Mouse (Mus musculus) regulatory T cell (primary cell): ENCODE results near the gene Ccl1.

Source experiments
- in situ Hi-C: fragments of 300-600 bp; cut with MboI, MseI; formaldehyde crosslinking; loops from one replicate; pipeline ENCODE4 v1.15.1; 2025; ENCODE audit warnings: high pct_unique_total_duplicates

The Ccl1 gene

DNA sequence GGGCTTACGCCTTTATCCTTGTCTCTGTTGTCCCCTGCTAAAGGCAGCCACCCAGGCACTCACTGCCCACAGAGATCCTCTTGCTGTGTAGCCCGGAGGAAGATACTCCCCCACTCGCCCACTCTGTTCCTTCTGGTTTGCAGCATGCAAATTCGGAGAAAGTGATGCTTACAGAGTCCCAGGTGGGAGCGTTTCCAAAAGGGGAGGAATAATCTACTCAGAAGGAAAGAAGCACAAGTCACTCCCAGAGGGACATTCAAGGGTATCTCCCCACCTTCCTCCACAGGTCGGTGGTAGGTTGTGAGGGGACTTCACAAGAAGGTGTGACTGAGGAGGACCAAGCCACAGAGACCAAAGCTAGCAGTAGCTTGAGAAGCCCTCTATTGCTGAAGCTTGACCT lies 100.3 kb downstream of the Ccl1 start:
- in situ Hi-C loops, result no loop called here

DNA sequence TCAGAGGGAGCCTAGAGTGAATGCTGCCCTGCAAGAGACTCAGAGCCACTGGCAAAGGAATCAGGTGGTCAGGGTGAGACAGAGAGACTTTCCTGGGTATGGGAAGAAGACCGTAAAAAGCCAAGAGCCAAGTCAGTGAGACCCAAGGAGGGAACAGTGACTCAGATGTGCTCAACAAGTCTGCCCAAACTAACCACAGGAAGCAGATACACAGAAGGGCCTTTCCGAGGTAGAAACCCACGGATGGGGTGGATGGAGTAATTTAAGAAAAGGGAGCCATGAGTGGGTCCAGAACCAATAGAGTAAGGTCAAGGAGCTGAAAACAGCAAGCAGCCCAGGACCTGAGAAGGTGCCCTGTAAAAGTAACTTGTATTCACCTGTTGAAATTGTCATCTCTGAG lies 101.8 kb downstream of the Ccl1 start:
- in situ Hi-C loops, result no loop called here

DNA sequence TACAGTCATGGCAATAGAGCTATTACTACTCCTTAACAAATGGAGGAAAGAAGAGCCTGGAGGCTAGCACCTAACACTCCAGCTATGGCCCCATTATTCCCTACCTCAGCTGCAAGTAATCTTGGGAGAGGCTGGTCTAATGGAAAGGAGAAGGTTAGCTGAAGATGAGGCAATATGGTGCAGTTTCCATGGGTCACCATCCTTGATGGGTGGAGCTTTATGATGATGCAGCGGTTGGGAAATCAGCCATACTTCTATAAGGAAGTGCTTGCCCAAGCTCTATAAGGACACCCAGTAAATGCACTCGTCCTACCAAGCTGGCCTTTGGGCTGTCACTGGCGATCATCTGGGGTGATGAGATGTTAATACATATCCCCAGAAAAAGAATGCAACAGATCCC lies 107.7 kb downstream of the Ccl1 start:
- in situ Hi-C loops, result no loop called here

DNA sequence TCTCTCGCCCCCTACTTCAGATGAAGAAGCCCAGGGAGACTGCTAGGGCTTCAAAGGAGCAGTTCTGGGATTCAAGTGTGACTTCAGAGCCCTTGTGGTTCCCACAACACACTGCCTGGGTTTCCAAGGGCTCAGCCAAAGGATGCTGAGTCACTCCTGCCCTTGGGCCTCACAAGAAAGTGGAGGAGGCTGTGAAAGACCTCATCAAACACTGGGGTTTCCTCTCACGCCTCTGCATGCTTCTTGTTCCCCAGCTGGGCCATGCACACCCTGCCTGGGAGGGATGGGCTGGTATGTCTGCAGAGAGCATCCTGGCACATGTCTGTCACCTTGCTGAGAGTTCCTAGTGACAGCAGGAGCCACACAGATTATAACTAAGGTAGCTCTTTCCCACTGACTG lies 110.5 kb downstream of the Ccl1 start:
- in situ Hi-C loops, result no loop called here

DNA sequence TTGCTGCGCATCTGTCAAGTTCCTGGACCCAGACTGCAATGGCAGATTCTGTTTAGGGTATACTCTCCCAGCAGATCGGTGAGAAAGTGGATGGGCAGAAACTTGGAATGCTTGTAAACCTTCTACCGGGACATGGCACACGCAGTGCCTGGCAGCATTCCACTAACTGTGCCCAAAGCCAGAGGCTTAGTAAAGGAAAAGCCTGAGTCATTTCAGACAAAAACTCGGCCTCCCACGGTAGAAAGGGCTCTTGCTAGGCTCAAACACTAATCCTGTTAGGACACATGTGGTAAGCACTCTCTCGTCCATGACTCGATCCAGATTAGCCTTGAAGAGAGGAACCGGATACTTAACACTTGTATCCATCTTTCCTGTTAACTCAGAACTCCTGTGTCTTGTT lies 111.7 kb downstream of the Ccl1 start:
- in situ Hi-C loops, result no loop called here

DNA sequence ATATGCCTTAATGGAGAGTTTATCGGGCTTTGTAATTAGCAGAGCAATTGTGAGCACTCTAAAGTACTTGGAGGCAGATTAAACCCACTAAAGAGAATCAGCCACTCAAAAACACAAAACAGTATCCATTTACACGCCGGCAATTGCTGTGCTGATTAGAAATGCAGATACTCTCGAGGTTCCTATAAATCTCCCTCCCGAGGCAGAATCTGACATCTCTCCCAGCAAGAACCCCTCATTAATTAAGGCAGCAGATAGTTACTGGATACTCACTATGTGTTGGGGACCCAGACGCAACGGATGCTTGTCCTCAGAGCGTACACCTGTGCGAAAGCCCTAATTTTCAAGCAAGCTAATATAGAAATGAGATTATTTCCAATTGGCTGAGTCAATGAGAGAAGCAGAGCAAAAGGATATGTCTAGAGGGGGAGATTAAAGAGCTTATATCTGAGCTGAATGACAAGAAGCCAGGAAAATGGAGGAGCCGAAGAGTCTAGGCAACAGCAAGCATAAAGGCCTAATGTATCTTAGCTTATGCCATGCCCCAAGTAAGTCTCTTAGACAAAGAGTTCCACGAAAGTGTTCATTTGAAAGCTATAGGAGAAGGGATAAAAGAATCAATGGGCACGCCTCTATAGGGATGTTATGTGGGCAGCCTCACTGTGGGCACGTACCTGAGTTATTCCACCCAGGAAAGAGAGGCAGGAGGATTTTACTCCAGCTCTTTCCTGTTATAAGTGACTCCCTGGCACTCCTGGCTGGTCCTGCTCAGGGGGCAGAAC lies 115.5 kb downstream of the Ccl1 start:
- in situ Hi-C loops, result no loop called here

DNA sequence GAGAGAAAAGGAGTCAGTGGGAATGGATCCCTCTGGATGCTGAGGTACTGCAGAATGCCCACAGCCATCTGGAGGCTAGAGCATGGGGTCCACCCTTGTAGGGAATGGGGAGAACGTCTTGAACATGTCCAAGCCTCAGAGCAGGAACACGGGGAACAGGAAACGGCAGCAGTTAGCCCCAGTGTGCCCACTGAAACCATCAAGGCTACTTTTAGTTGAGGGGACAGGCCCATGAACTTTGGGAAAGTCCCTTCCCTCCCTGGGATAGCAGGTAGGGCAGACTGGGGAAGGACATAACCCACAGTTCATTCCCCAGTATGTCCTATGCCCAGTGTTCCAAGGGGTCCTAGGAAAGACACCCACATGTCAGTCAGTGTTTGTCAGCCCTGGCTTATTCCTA lies 119.8 kb downstream of the Ccl1 start:
- in situ Hi-C loops, result no loop called here

DNA sequence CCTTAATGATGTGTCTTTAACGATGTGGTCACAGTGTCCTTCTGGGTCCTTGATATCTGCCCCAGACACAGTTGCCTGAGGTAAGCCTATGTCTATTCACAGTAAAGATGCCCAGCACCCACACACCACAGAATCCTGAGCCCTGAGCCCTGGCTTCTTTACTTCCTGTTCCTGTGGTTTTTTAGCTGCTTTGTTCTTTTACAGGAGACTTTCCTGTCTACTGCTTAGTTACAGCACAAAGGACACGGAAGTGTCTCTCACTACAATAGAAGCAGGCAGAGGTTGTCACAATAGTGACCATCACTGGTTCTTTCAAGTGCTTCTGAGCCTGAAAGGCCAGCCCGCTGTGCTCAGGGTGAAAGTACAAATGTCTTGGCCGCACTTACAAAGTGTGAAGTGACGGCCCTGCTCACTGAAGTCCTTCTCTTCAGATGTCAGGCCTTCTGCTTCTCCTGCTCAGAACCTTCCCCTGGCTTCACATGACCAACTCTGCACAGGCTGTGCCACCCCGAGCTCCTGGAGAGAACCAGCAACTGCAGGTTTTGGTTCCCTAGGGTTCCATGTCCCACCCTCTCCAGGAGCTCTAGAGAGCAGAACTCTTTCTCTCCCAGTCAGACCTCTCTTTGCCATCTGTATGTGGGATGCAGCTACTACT lies 122.1 kb downstream of the Ccl1 start:
- in situ Hi-C loops, result no loop called here

DNA sequence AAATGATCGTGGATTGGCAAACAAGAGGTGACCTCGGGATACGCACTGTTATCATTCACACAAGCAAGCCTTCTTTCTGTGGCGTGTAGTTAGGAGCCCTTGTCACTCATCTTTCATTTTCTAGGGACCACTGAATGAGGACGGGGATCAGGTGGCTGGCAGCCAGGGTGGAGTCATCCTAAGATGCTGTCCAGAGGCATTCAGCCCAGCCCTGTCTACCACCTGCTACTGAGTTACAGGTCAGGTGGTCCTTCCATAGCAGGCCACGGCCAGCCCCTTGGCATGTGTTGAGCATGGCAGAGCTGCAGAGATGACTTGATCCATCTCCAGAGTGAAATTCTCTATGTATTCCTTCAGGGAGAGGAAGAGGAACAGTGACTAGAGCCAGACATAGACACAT lies 123.1 kb downstream of the Ccl1 start:
- in situ Hi-C loops, result no loop called here

DNA sequence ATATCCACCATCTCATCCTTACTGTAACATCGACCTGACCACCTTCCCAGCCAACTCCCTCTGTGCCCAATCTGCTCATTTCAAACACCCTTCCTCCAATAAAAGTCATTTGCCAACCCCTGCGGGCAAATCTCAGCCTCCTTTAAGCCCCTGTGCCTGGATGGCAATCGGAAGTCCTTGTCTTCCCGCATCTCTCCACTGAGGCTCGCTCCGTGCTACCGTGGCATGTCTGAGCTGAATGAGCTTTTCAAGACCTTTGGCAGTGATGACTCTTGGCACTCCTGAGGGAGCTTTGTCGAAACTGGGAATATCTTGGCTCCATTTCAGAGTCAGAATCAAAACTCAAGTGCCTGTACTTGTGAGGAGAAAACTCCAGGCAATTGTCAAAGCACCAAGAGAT lies 124.2 kb downstream of the Ccl1 start:
- in situ Hi-C loops, result no loop called here

DNA sequence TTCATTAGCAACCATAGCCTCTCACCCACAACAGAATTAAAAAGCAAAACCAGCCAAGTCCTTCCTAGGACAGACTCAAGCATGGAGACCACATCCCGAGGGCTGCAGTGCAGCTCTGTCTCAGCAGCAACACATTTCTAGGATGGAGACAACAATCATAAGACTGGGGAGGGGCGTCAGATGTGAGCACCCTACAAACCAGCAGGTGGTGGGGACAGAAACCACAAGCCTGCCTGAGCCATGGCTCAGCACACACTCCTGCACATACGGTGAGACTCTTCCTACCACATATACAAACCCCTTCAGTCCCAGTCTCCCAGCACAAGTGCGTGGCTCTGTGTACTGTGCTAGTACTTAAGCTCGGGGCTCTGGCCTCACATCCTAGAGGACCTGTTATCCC lies 127.3 kb downstream of the Ccl1 start:
- in situ Hi-C loops, result loop anchor here (5.0 to 10.0 kb wide), 2 partner anchors 133 to 181 kb away; partner anchors contain the start of gene Ccl7

DNA sequence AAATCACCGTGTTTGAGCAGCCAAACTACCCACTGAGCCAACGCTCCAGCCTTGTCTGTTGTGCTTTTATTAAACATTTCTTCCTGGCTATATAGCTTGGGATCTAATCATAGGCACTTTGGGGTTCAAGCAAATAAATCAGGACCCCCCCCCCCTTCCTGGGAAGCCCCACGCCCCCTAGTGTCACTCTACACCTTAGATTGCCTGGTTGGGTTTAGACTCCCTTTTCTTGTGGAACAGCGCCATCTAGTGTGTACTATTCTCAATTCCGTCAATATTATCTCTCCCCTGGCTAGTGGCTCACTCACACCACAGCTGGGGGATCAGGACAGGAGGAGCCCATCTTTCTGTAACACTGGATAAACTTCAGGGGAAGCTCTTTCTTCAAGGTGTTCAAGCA lies 127.8 kb downstream of the Ccl1 start:
- in situ Hi-C loops, result loop anchor here (5.0 to 10.0 kb wide), 2 partner anchors 133 to 180 kb away; partner anchors contain the start of gene Ccl7

DNA sequence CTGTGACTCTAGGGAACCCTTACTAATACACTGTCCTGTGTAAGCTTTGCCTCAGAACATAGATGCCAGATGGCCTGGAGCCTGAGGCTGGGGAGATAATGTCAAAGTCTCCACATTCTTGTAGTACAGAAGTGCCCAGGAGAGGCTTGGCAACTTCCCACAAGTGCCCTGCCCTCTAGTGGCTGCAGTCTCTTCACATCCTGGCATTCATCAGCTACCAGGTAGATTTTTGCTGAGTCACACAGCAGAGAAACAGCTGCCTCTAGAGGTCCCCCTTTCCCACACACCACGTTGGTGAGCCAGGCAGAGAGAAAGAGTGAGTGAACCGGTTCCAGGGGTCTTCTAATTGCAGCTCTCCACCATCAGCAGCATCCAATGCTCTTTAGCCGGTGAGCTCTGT lies 130.7 kb downstream of the Ccl1 start:
- in situ Hi-C loops, result loop anchor here (5.0 to 10.0 kb wide), 2 partner anchors 130 to 177 kb away; partner anchors contain the start of gene Ccl7

DNA sequence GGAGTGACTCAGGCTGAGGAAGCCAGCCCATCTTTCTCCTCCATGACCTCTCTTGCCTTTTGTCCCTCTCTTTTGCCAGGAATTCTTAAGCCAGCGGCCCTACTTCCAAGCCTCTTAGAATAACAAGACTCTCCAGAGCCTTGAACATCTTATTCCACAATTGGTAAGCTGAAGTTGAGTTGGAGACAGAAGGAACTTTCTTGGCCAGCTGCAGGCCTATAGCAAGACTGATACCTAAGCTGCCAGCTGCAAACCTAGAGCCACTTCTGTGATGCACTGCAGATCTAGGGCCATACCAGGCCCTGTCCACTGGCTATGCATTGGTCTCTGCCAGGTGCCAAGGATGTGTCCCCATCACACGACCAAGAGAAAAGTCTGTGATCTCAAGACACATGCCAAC lies 132.0 kb downstream of the Ccl1 start:
- in situ Hi-C loops, result loop anchor here (10.0 kb wide), 1 partner anchor 129 kb away; the partner anchor contains the start of gene Ccl7

DNA sequence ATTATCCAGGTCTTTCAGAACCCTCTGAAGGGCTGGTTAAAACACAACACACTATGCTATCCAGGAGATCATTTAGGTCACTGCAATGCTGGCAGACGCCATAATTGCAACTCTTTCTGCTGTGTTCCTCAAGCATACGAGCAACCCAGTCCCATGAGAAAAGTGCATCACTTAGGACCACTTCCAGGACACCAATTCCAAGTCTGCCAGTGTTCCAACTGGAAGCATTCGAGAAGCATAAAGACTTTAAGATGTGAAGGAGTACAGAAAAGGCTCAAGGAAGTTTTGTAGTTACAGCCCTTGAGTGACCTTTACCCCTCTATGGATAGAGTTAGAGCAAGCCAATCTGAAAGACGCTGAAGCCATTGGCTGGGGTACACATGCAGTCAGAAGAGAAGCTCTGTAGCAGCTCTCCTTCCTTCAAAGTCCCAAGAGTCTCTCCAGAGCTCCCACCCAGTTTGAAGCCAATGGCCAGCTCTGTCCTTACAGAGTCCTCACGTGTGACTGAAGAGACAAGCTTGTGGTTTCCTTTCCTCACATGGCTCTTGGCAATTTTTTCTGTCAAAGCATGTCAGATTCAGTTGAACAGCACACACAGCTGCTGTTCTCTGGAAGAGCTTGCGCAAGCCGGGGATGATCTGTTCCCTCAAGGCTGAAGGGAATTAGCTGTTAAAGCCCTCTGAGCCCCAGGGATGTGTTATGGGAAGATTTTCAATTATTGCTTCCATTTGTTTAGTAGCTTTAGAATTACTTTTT lies 134.0 kb downstream of the Ccl1 start:
- in situ Hi-C loops, result loop anchor here (10.0 kb wide), 1 partner anchor 127 kb away; the partner anchor contains the start of gene Ccl7

DNA sequence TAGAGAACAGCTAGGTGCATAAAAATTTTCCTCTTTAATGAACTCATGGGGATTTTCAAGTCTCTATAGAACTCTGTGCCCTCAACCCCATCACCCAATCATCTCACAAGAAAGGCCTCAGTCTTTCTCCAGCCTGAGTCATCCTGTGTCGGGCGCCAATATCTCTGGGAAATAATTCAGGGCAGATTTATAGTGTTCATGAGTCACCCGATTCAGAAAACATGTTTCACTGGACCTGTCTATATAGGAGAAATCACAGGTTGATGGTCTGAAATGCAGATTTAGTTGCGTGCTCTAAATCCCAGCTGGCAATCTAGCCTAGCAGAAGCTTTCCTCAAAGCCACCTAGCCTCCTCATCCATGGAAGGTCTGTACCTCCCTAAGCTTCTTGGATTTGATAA lies 136.0 kb downstream of the Ccl1 start:
- in situ Hi-C loops, result no loop called here

DNA sequence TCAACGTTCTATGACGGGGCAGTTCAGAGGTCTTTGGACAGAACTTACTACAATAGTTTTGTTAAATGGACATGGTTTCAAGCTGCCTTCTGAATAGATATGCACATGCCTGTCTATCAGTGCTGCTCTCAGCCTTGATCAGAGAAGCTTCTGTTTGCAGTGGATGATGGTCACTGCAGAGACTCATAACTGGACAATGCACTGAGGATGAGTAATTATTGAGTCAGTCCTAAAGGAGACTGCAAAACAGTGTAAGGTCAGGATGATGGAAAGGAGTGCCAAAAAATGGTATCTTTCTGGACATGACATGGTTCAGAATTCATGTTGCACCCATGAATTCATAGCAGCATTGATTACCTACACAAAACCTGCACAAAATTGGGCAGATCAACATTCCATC lies 137.2 kb downstream of the Ccl1 start:
- in situ Hi-C loops, result no loop called here

DNA sequence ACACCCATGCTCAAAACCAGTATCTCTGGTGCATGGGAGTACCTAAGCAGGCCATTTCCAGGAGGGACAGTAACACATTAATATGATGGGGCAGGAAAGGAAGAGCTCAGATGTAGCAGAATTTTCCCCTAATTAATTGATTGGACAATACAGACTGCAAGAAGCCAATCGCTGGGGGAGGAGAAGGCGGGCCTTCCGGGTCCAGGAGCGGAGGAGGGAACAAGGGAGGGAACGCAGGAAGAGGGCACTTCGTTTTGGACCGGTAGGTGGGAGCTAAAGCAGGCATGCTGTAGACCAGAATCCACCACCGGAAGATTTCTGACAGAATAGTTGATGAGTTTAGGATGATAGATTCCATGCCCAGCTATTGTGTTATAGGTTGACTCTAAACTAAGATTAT lies 142.2 kb downstream of the Ccl1 start:
- in situ Hi-C loops, result no loop called here

DNA sequence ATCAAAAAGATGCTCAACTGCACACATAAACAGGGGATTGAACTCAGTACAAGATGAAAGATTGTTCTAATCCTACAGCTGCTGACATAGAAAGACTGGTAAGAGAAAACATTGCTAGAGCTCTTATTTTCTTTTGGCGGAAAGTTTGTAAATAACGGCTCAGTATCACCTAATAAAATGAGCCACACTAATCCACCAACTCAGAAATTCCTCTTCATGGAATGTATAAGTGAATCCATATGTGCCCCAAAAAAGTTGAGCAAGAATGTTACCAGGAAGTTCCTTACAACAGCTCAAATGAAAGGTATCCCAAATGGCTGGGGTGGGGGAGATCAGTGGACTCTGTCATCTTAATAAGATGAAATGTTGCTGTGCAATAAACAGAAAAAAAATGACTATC lies 146.4 kb downstream of the Ccl1 start:
- in situ Hi-C loops, result no loop called here

DNA sequence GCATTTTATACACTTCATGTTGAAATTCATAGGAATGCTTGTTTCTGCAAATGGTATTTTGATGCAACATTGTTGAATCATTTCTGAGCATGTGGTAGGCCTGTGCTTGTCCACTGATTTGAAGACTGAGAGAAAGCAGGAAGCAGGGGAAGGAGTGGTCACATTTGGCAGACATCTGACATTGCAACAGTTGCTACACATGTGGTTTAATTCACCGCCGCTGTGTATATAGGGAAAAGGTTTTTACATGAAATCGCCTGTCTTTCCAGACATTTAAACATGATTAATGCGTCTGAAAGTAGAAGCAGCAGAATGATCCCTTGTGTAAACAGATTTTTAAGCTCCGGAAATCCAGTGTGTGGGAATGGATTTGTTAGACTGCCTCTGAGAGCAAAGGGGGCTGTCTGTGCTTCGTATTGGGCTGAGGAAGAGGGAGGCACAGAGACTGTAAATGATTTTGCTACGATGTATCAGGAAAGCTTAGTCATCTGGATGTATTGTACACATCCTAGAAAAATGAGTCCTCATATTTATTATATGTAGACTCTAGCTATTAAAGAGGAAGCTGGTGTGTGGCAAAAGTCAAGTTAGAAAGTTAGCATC lies 165.9 kb downstream of the Ccl1 start:
- in situ Hi-C loops, result no loop called here

DNA sequence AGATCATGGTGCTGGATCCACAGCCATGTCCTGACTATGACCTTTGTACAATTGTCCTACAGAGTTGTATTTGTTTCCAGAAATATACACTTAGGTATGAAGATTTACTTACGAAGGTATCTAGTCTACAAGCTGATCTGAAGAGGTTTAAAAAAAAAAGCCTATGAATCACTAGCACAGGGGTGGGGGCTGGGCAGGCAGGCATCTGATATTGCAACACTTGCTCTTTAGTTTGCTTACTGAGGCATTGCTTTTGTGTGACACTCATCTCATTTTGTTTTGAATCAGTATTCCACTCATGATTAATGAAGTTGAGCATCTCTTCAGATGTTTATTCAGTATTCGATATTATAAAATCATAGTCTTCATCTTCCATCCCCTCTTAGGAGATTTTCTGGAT lies 169.3 kb downstream of the Ccl1 start:
- in situ Hi-C loops, result no loop called here

DNA sequence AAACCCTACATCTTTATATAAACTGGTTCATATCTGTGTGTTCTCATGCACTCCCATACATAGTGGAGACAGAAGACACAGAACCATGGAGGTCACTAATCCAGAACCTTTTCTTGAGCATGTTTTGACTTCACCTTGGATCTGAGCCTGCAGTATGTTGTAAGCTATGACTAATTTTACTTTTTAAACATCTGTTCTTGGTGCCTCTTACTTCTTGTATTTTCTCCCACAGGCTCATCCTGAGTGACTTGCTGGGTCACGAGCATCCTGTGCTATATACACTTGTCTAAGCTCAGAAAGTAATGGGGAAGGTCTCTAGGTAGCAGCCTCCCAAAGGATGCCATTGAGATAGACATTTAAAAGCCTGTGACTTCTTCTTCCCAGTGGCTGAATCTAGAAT lies 172.5 kb downstream of the Ccl1 start:
- in situ Hi-C loops, result no loop called here
